ENCODE assay signal across 8 mouse cellular contexts in genomic region chr11:51343312-51343711, GRCm38 (mm10). TPM values are rescaled to one million over a fixed set of nuclear protein-coding genes. Genes with fewer than 3 reads are reported as not detected.
DNase-seq lines count a peak whose midpoint lies in the region; ATAC-seq and TF ChIP-seq lines count a peak whose summit lies in the region.
"Had no signal": no experiment of that assay in that cellular context is flagged by ENCODE, and none has a peak within 500 bp of the region (broad histone marks: within the 10 kb centered on the region; RNA-seq: fewer than 3 reads in every experiment).

No protein-coding gene starts in this region.

- H3K4me3 ChIP-seq in gastrocnemius, adult 2 months: no peak overlapping the region
- no peak overlapping the region for H3K4me3 ChIP-seq in stomach, embryonic 16.5 days (replicated peaks; ENCODE audit: low read length)

- peak; percentile 66; the same call in 1 of the 2 replicates for ATAC-seq in stomach, embryonic 16.5 days (ENCODE audit: insufficient read depth, low FRiP score)

- WGBS in stomach, embryonic 16.5 days: 56% methylated on average over 4 of the region's 4 CpGs

- intact Hi-C loops in gastrocnemius, adult 2 months (cut with DNase I): no loop called here
- intact Hi-C loops in heart, postnatal 25 days (cut with DNase I): no loop called here

- H3K4me1 ChIP-seq in stomach, embryonic 16.5 days (ENCODE audit: control insufficient read depth, insufficient read depth, low read length): peaks cover 6% of the 10 kb centered on the region; the same call in 1 of the 2 replicates

- H3K27me3 ChIP-seq in stomach, embryonic 16.5 days (ENCODE audit: control insufficient read depth, insufficient read depth, low read length): no peaks in the 10 kb centered on the region

- H3K36me3 ChIP-seq in stomach, embryonic 16.5 days (ENCODE audit: control insufficient read depth, insufficient read depth, low read length): no peaks in the 10 kb centered on the region

- H3K4me2 ChIP-seq in stomach, embryonic 16.5 days (ENCODE audit: low read depth, low read length): no peak overlapping the region

- peak overlapping the region; percentile 63; the same call in 1 of the 2 replicates for H3K27ac ChIP-seq in gastrocnemius, adult 2 months
- no peak overlapping the region for H3K27ac ChIP-seq in stomach, embryonic 16.5 days (ENCODE audit: low read length)
- H3K27ac ChIP-seq: macrophage had no signal

- H3K9ac ChIP-seq in stomach, embryonic 16.5 days (ENCODE audit: low read length): no peak overlapping the region

- no peaks in the 10 kb centered on the region for H3K9me3 ChIP-seq in stomach, embryonic 16.5 days (replicated peaks; ENCODE audit: control insufficient read depth, low read length)

- peak; percentile 41 for DNase-seq in gastrocnemius, adult 2 months
- no peak for DNase-seq in gastrocnemius, adult 8-10 months (ENCODE audit: low spot score in 2 of 2)
- DNase-seq in right cerebral cortex, postnatal 4 days: peak; percentile 9
- DNase-seq in right cerebral cortex, adult 18-20 months: no peak
- peak; percentile 42 for DNase-seq in heart, postnatal 25 days (ENCODE audit: low spot score)
- DNase-seq in neural tube, embryonic 10.5 days (ENCODE audit: extremely low spot score, low spot score): no peak

- TF ChIP-seq CTCF in gastrocnemius, adult 2 months (IDR thresholded peaks at IDR 0.05): no peak

RNA-seq across cellular contexts. Expression of gene Col23a1, which starts 53.6 kb away (rescaled TPM):
- total RNA-seq in gastrocnemius, adult 2 months (2021): 1 to 10 TPM; 1.1 to 1.8 TPM
- total RNA-seq in gastrocnemius, adult 8-10 months (2022): 1 to 10 TPM in 1 of 4 experiments, under 1 TPM in 3; 0.82 to 1.6 (median 0.93) TPM
- total RNA-seq in heart, postnatal 25 days (2021): 1 to 10 TPM; 1.0 to 1.6 TPM
- polyA plus RNA-seq in stomach, embryonic 16.5 days (2015; fragmentation: Nextera tagmentation; extraction: Ambion mirVana): 5.7 and 7.0 TPM in 2 replicates

Comparison
In these comparisons a context has a peak if more than half of its experiments do, and no peak if none do; other contexts are left out.
1. DNase-seq: peak in gastrocnemius, adult 2 months (single experiment), right cerebral cortex, postnatal 4 days (single experiment) and heart, postnatal 25 days (single experiment); none in gastrocnemius, adult 8-10 months (0 of 2), right cerebral cortex, adult 18-20 months (single experiment) and neural tube, embryonic 10.5 days (single experiment).